Mouse (Mus musculus) urinary bladder, postnatal 36 days (tissue): Measurements from ENCODE around the gene Trex1.

ENCODE experiments used
- DNase-seq, 2 experiments: peaks; one replicate each; pipeline ENCODE4 v3.0.0; 2022; ENCODE audit warnings: low spot score in 2 of 2, mixed read lengths in 1 of 2

Gene Trex1

GRCm38 (mm10) chr9:109051651-109052489, 7.7 kb downstream of the Trex1 start:
- no peak for DNase-seq

GRCm38 (mm10) chr9:109051011-109051501, 8.5 kb downstream of the Trex1 start:
- DNase-seq: no peak

GRCm38 (mm10) chr9:109050674-109050997, 8.9 kb downstream of the Trex1 start:
- no peak for DNase-seq

- DNase-seq: no peak
These were observed 9.4 kb downstream of the Trex1 start for GRCm38 (mm10) chr9:109049996-109050673.

GRCm38 (mm10) chr9:109049316-109049715, 10.2 kb downstream of the Trex1 start:
- no peak for DNase-seq

GRCm38 (mm10) chr9:109046306-109046705, 13.2 kb downstream of the Trex1 start:
- peak in 1 of 2 experiments; percentile 58 for DNase-seq

- DNase-seq: no peak
These were observed 18.2 kb downstream of the Trex1 start for GRCm38 (mm10) chr9:109041351-109041750.

GRCm38 (mm10) chr9:109040906-109041305, 18.6 kb downstream of the Trex1 start:
- DNase-seq: no peak

- no peak for DNase-seq
These were observed 19.3 kb downstream of the Trex1 start for GRCm38 (mm10) chr9:109040216-109040615.

- DNase-seq: no peak
These were observed 19.9 kb downstream of the Trex1 start for GRCm38 (mm10) chr9:109039681-109040080.

GRCm38 (mm10) chr9:109038901-109039364, 20.6 kb downstream of the Trex1 start:
- DNase-seq: peak; percentile 49 to 62

- DNase-seq: peak; percentile 72 to 83
These were observed 21.2 kb downstream of the Trex1 start, which contains the start of gene Shisa5 for GRCm38 (mm10) chr9:109038086-109038895. Gene Shisa5 (plus strand): TSS chr9:109038565.

- no peak for DNase-seq
These were observed 27.1 kb downstream of the Trex1 start for GRCm38 (mm10) chr9:109032435-109032834.

- DNase-seq: no peak
These were observed 27.8 kb downstream of the Trex1 start for GRCm38 (mm10) chr9:109031686-109032085.

GRCm38 (mm10) chr9:109031001-109031400, 28.5 kb downstream of the Trex1 start:
- no peak for DNase-seq

- DNase-seq: no peak
These were observed 29.2 kb downstream of the Trex1 start for GRCm38 (mm10) chr9:109030312-109030711.

- DNase-seq: no peak
These were observed 30.6 kb downstream of the Trex1 start for GRCm38 (mm10) chr9:109028919-109029318.

- DNase-seq: no peak
These were observed 31.1 kb downstream of the Trex1 start for GRCm38 (mm10) chr9:109028421-109028820.

GRCm38 (mm10) chr9:109027521-109027920, 32.0 kb downstream of the Trex1 start:
- no peak for DNase-seq

- no peak for DNase-seq
These were observed 36.5 kb downstream of the Trex1 start for GRCm38 (mm10) chr9:109022866-109023685.

GRCm38 (mm10) chr9:109021428-109021827, 38.1 kb downstream of the Trex1 start:
- no peak for DNase-seq
